Mouse (Mus musculus) C2C12 (cell line): Measurements from ENCODE around the gene Gtpbp1. TPM values are rescaled to one million over a fixed set of nuclear protein-coding genes. Genes with fewer than 3 reads are reported as not detected.

Experiments
- H3K27me3 ChIP-seq: one replicate; pipeline ENCODE4 v1.6.1; 2011; ENCODE audit not compliant: control insufficient read depth, insufficient read depth, insufficient read length
- H3K36me3 ChIP-seq: one replicate; pipeline ENCODE4 v1.6.1; 2011; ENCODE audit not compliant: control insufficient read depth, insufficient read depth
- H3K4me3 ChIP-seq: one replicate; pipeline ENCODE4 v1.5.1; 2011; ENCODE audit warnings: mild to moderate bottlenecking, control low read depth; ENCODE audit not compliant: poor library complexity, insufficient read depth, severe bottlenecking
- H3K79me2 ChIP-seq: one replicate; pipeline ENCODE4 v1.6.1; 2011; ENCODE audit not compliant: control insufficient read depth, insufficient read depth
- H3K79me3 ChIP-seq: one replicate; pipeline ENCODE4 v1.6.1; 2011; ENCODE audit warnings: low read depth, control low read depth
- H3ac ChIP-seq: one replicate; pipeline ENCODE3; 2011; ENCODE audit warnings: low read depth; ENCODE audit not compliant: control insufficient read depth, insufficient read length
- CEBPB ChIP-seq: IDR thresholded peaks from one replicate; pipeline ENCODE4 v1.6.1; 2011; ENCODE audit warnings: low read depth, mild to moderate bottlenecking, control low read depth, moderate library complexity
- CTCF ChIP-seq: IDR thresholded peaks from one replicate; pipeline ENCODE4 v1.5.1; 2011; ENCODE audit not compliant: control insufficient read depth, insufficient read depth, insufficient read length
- FOSL1 ChIP-seq: IDR thresholded peaks from one replicate; pipeline ENCODE4 v1.8.0; 2011; ENCODE audit warnings: mild to moderate bottlenecking, low read length; ENCODE audit not compliant: poor library complexity, insufficient read depth, severe bottlenecking
- MAX ChIP-seq: IDR thresholded peaks from one replicate; pipeline ENCODE4 v1.6.1; 2011; ENCODE audit warnings: mild to moderate bottlenecking, control low read depth
- MYOD1 ChIP-seq: IDR thresholded peaks from one replicate; pipeline ENCODE4 v1.6.1; 2011; ENCODE audit warnings: low read depth; ENCODE audit not compliant: control insufficient read depth, insufficient read length
- MYOG ChIP-seq: IDR thresholded peaks from one replicate; pipeline ENCODE4 v1.6.1; 2011; ENCODE audit not compliant: control insufficient read depth, insufficient read length; ENCODE audit errors: extremely low read depth
- USF1 ChIP-seq: IDR thresholded peaks from one replicate; pipeline ENCODE4 v1.6.1; 2011; ENCODE audit warnings: low read depth, mild to moderate bottlenecking, control low read depth, moderate library complexity
- polyA plus RNA-seq: library from polyadenylated mRNA; unstranded; fragments of >200 nt; fragmentation: generic; extraction: Trizol; gene quantifications from one replicate; pipeline ENCODE4 v1.2.1, GENCODE M21; 2012; ENCODE audit warnings: missing spikeins

Gene Gtpbp1
- polyA plus RNA-seq, 1 experiment = 62.5 TPM

DNA sequence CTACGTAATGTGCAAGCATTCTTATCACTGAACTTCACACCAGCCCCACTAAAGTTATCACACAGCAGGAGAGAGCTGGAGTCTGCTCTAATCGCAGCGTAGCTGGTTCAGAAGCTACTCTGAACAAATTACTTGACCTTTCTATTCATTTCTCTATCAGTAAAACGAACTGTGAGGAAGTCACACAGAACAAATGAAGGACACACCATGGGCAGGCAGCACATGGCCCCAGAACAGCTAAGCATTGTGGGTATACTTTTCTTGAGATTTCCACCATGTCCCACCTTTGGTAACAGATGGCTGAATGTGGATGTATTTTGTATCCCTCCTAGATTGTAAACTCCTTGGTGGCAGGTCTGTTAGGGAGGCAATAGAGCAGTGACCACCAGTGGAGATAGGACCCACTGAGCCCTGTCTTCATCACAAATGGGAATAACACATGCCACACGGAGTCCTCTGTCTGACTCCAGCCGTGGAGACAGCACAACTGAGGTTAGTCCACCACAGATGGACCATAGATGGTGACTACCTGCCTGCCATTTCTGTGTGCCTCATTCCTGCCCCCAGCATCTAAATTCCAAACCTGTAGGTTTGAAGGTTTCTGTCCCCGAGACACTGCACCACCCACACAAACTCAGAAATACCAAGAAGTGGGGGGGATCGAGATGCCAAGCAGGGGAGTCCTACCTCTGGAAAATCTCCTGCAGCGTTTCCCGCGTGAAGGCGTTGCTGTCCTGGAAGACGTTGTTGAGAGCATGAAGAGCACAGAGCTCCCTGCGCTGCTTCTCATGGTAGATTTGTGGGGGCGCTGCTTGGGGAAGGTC is 4.4 kb upstream of the Gtpbp1 start:
- Histone ChIP-seq H3K79me2 (peaks cover 69% of the 10 kb centered on the region), H3K36me3 (peaks cover 6% of the 10 kb centered on the region)
- peak; percentile 94 for TF ChIP-seq MAX
- no peak for TF ChIP-seq CTCF

DNA sequence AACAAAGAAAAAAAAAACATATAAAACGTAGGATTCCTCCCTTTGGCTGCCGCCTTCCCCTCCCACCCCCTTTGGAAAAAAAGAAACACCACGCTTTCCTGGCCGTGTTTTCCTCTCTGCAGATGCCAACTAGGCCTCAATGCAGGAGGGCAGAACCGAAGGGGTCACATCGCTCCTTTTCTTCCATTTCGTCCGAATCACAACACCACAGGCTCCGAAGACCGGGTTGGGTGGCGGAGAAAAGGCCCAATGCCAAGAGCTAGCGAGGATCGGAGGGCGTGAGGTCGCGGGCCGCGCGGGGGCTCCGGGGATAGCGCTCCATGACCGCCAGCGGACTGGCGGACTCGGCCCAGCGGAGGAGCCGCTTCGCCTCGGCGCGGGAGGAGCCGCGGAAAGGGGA is 3.5 kb upstream of the Gtpbp1 start:
- peak overlapping the region; percentile 89 for H3ac ChIP-seq
- H3K27me3 ChIP-seq = no peaks in the 10 kb centered on the region
- H3K36me3 ChIP-seq = no peaks in the 10 kb centered on the region
- peak; percentile 17 for TF ChIP-seq MAX
- TF ChIP-seq FOSL1 = no peak
- TF ChIP-seq CTCF = no peak
- H3K4me3 ChIP-seq = peak overlapping the region; percentile 82
- H3K79me2 ChIP-seq = peaks cover 69% of the 10 kb centered on the region
- H3K79me3 ChIP-seq = peaks cover 57% of the 10 kb centered on the region

More for the DNA sequence above, 4.4 kb upstream of the Gtpbp1 start:
- H3K79me3 ChIP-seq = peaks cover 58% of the 10 kb centered on the region
- H3K27me3 ChIP-seq = no peaks in the 10 kb centered on the region
- peak overlapping the region; percentile 82 for H3K4me3 ChIP-seq
- peak overlapping the region; percentile 73 for H3ac ChIP-seq

DNA sequence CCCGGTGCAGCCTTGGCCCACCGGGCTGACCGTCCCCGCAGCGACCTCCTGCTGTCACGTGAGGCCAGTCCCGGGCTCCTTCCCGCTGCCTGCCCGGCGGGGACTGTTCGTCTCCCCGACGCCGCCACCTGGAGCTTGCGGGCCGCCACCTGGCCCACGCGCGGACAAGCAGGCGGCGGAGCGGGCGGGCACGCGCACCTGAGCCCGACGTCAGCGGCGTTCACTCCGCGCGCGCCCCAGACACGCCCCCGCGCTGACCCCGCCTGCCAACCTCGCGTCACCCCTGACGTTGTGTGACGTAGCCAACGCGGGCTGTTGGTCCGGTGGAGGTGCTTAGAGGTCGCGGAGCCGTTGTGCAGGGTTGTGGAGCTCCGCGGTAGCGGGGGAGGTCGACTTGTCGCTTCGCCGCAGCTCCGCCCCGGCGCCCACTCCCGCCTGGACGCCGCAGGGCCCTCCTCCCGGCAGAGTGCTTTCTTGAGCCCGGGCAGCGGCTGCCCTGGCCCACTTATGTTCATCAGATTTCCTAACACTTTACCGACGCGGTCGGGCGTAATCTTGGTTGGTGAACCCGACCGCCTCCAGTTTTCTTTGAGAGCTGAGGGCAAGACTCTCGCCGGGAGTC is 2.9 kb upstream of the Gtpbp1 start, which contains the start of gene Josd1:
TSS of gene Josd1 (minus strand) at position 274 of the 622 bp plus-strand sequence.
- no peaks in the 10 kb centered on the region for H3K27me3 ChIP-seq
- TF ChIP-seq MYOD1 (no peak), USF1 (peak; percentile 61)
- H3K4me3 ChIP-seq = peak within 1 kb of the TSS; percentile 82
- H3K79me3 ChIP-seq = peaks cover 57% of the 10 kb centered on the region
- H3K79me2 ChIP-seq = peaks cover 69% of the 10 kb centered on the region
- H3K36me3 ChIP-seq = no peaks in the 10 kb centered on the region
- H3ac ChIP-seq = peak within 1 kb of the TSS; percentile 89

DNA sequence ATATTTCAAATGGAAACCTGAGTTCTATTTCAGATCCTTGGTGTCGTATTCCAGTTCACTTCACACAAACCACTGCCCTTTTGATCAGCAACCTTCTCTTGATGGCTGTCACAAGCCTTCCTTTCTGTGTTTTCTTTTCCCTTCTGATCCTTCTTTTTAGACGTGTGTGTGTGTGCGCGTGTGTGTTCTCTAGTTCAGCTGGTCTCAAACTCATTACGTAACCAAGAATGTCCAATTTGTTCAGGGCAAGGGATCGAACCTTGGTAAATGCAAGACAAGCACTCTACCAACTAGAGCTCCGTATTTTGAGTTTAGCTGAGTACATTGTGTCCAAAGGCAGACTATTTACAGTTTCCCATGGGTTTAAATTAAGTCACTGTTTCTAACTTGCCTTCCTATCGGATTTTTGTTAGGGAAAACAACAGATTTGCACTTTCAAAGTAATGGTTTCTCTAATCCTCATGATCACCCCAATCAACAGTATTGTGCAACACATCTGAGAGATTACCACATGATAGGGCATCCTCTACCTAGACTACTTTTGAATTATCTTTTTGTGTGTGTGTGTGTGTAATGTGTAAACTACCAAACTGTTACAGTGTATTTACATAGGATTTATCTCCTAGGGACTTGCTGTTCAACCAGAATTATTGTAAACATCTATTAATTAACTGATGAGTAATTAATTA is 2.2 kb upstream of the Gtpbp1 start:
- Histone ChIP-seq H3ac (peak overlapping the region; percentile 26), H3K79me3 (peaks cover 57% of the 10 kb centered on the region), H3K4me3 (peak overlapping the region; percentile 82), H3K36me3 (no peaks in the 10 kb centered on the region), H3K79me2 (peaks cover 69% of the 10 kb centered on the region), H3K27me3 (no peaks in the 10 kb centered on the region)
- TF ChIP-seq CEBPB = peak; percentile 93
- TF ChIP-seq MAX = no peak
- TF ChIP-seq USF1 = no peak
- no peak for TF ChIP-seq CTCF
- TF ChIP-seq MYOG = no peak

DNA sequence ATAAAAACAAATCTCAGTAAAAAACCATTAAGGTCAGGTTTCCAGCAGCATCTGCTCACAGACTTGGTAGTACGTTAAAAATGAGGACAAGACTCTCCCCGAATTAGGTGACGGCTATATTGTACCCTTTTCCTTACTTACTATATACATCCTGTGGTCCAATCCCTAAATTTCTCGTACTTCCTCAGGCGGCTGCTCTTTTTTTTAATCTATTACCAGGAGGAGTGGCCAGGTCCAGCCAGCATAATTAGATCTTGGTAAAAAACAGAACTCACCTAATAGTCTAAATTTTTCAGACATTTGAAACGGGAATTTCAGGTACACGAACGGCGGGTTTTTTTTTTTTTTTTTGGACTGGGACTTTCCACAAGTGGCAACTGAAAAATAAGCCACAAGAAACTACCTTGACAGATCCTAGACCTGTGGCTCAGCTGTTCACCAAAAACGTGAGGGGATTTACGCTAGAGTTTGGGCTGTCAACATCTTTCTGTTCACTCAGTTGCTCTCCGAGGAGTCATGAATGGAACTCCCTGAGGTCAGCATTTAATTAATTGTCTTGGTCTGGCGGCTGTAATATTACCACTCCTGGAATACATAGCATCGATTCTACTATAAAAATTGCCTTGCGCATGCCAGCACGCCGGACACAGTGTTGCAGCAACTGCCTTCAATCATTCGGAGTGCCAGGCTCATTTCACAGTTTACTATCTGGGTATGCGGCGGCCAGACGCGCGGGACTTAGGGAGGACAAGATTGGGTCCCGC is 801 bp upstream of the Gtpbp1 start:
- peaks cover 58% of the 10 kb centered on the region for H3K79me3 ChIP-seq
- H3ac ChIP-seq = no peak overlapping the region
- peaks cover 9% of the 10 kb centered on the region for H3K36me3 ChIP-seq
- peaks cover 69% of the 10 kb centered on the region for H3K79me2 ChIP-seq
- TF ChIP-seq MYOD1 (peak; percentile 5), CTCF (no peak), CEBPB (peak; percentile 48), FOSL1 (no peak)
- no peak overlapping the region for H3K4me3 ChIP-seq
- H3K27me3 ChIP-seq = no peaks in the 10 kb centered on the region
